Mouse (Mus musculus) splenic B cell, adult 2 months (primary cell): ENCODE results near the gene Pglyrp1.

Source experiments
- DNase-seq: peaks from one replicate; pipeline ENCODE4 v3.0.0-alpha.2; 2011; ENCODE audit warnings: low read depth, low spot score
- H3K27me3 ChIP-seq: 2 replicates; pipeline ENCODE4 v1.6.1; 2012; ENCODE audit warnings: mild to moderate bottlenecking, low read length, moderate library complexity, mixed read lengths; ENCODE audit not compliant: control insufficient read depth, poor library complexity, insufficient read depth, severe bottlenecking
- H3K36me3 ChIP-seq: 2 replicates; pipeline ENCODE4 v1.6.1; 2012; ENCODE audit warnings: mild to moderate bottlenecking, low read length, moderate library complexity, mixed read lengths; ENCODE audit not compliant: control insufficient read depth, poor library complexity, insufficient read depth, severe bottlenecking

The Pglyrp1 gene

GRCm38 (mm10) chr7:18927759-18928158 is 56.6 kb downstream of the Pglyrp1 start:
- H3K27me3 ChIP-seq: peaks cover 3% of the 10 kb centered on the region
- H3K36me3 ChIP-seq: no peaks in the 10 kb centered on the region
- DNase-seq: no peak
